Mouse (Mus musculus) ES-E14 (cell line): ENCODE results near the gene Pamr1. TPM values are rescaled to one million over a fixed set of nuclear protein-coding genes. Genes with fewer than 3 reads are reported as not detected.

Source experiments
- DNase-seq: peaks from one replicate; pipeline ENCODE4 v3.0.0-alpha.2; 2013; ENCODE audit warnings: low read depth, low spot score
- H3K27ac ChIP-seq: 2 replicates; pipeline ENCODE4 v1.5.1; 2012; ENCODE audit warnings: low read depth, mild to moderate bottlenecking, low read length, moderate library complexity, mixed read lengths; ENCODE audit not compliant: poor library complexity, insufficient read depth, severe bottlenecking
- H3K36me3 ChIP-seq: 2 replicates; pipeline ENCODE4 v1.6.1; 2012; ENCODE audit warnings: mild to moderate bottlenecking, low read length, moderate library complexity, mixed read lengths; ENCODE audit not compliant: control insufficient read depth, poor library complexity, insufficient read depth, severe bottlenecking
- H3K4me1 ChIP-seq, 2 experiments: fragments of 150-350 bp in 1 of 2; sonication (generic) in 1 of 2; 2 replicates each; pipeline ENCODE4 v1.6.1; 2012; ENCODE audit warnings: low read length in 2 of 2, mild to moderate bottlenecking in 1 of 2, mixed read lengths in 1 of 2; ENCODE audit not compliant: control insufficient read depth in 2 of 2, insufficient read depth in 2 of 2, poor library complexity in 1 of 2
- H3K4me3 ChIP-seq, 2 experiments: fragments of 150-350 bp in 1 of 2; sonication (generic) in 1 of 2; 2 replicates each; pipeline ENCODE4 v1.5.1; 2012; ENCODE audit warnings: low read length in 2 of 2, low read depth in 1 of 2, mild to moderate bottlenecking in 1 of 2, mixed read lengths in 1 of 2; ENCODE audit not compliant: insufficient read depth in 1 of 2, poor library complexity in 1 of 2, severe bottlenecking in 1 of 2
- H3K9ac ChIP-seq: 2 replicates; pipeline ENCODE4 v1.6.1; 2012; ENCODE audit warnings: low read depth, mild to moderate bottlenecking, low read length, mixed read lengths; ENCODE audit not compliant: poor library complexity, insufficient read depth, severe bottlenecking
- H3K9me3 ChIP-seq: fragments of 150-350 bp; sonication (generic); 2 replicates; pipeline ENCODE4 v1.6.1; 2012; ENCODE audit warnings: low read depth, mild to moderate bottlenecking, low read length; ENCODE audit not compliant: control insufficient read depth, insufficient read depth
- CHD2 ChIP-seq: IDR thresholded peaks from 2 replicates; pipeline ENCODE4 v1.6.1; 2014; ENCODE audit warnings: mild to moderate bottlenecking, low read depth, low read length, inconsistent platforms
- HCFC1 ChIP-seq: IDR thresholded peaks from 2 replicates; pipeline ENCODE4 v1.6.1; 2012; ENCODE audit warnings: low read length, inconsistent platforms, borderline replicate concordance; ENCODE audit not compliant: insufficient read depth
- MAFK ChIP-seq: IDR thresholded peaks from 2 replicates; pipeline ENCODE4 v1.6.1; 2014; ENCODE audit warnings: mild to moderate bottlenecking, low read depth, low read length, inconsistent platforms; ENCODE audit not compliant: insufficient read depth
- ZC3H11A ChIP-seq: IDR thresholded peaks from 2 replicates; pipeline ENCODE4 v1.6.1; 2012; ENCODE audit warnings: low read depth, mild to moderate bottlenecking, inconsistent platforms, low read length, borderline replicate concordance
- ZNF384 ChIP-seq: IDR thresholded peaks from 2 replicates; pipeline ENCODE4 v1.6.1; 2012; ENCODE audit warnings: low read depth, low read length, inconsistent platforms
- in situ Hi-C, 2 experiments: fragments of 600-800 bp; cut with MboI; formaldehyde crosslinking; loops; one replicate each; pipeline ENCODE4 v1.15.1; 2025; ENCODE audit warnings: low sequenced_read_pairs in 2 of 2, inconsistent platforms in 1 of 2; ENCODE audit not compliant: unreplicated experiment in 2 of 2
- total RNA-seq: library from RNA; depleted of rRNA; stranded (reverse); fragments of 300-350 nt; gene quantifications from 2 replicates; pipeline ENCODE4 v1.2.3, GENCODE M21; 2012; rRNA removed

The Pamr1 gene
- total RNA-seq, 1 experiment, result 0.49 TPM

DNA sequence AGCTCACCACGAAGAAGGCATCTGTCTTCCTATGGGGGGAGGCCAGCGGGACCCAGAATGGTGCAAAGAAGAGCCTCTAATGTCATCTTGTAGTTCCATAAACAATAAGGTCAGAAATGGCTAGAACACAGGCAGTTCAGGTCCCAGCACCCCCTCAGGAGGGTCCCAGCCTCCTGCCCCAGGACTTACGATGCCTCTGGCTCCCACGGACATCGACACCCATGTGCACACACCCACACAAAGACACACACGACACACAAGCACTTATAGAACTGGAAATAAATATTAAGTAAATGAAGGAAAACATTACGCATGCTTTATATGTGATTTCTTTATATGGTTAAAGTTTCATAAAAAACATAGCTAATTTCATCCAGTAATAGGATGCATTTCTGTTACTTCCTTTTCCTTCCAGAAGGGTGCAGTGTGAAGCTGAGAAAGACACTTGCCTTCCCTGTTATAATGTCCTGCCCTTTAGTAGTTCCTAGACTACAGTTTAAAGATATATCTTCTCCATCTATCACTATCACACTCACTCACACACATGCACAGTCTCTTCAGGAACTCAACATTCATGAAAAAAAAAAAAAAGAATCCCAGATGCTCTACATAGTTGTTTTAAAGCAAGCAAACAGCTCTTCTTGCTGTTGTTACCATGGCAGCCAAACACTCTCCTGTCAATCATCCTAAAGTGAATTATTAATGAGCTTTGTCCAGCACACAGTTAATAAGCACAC is 135.7 kb downstream of the Pamr1 start:
- no peak for DNase-seq
- TF ChIP-seq ZC3H11A (no peak), HCFC1 (no peak), ZNF384 (no peak), MAFK (no peak), CHD2 (no peak)
- no peaks in the 10 kb centered on the region for H3K4me1 ChIP-seq
- H3K36me3 ChIP-seq, result no peaks in the 10 kb centered on the region
- no peak overlapping the region for H3K27ac ChIP-seq
- no peak overlapping the region for H3K4me3 ChIP-seq
- H3K9ac ChIP-seq, result no peak overlapping the region
- H3K9me3 ChIP-seq, result no peaks in the 10 kb centered on the region
- in situ Hi-C loops, result loop anchor here in 1 of 2 experiments (10.0 kb wide), 1 partner anchor 329 kb away; no protein-coding TSS in a partner anchor

DNA sequence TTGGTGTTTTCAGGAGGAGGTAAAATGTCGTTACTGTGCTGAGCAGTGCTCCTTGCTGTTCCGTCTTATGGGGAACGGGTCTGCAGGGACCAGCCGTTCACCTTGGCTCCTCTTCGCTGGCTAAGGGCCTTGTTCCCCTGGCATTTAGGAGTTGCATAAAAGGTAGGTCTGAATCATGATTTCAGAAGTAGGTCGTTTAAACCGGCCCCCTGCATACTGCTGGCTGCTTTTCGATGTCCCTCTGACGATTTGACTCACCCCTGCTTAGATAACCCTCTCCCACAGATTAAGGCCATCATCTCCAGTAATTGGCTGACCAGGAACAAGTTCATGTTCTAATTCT is 136.3 kb downstream of the Pamr1 start:
- in situ Hi-C loops, result loop anchor here in 1 of 2 experiments (10.0 kb wide), 1 partner anchor 329 kb away; no protein-coding TSS in a partner anchor
- Histone ChIP-seq H3K9ac (no peak overlapping the region), H3K36me3 (no peaks in the 10 kb centered on the region), H3K9me3 (no peaks in the 10 kb centered on the region), H3K27ac (no peak overlapping the region), H3K4me1 (no peaks in the 10 kb centered on the region), H3K4me3 (no peak overlapping the region)
- no peak for DNase-seq
- no peak for TF ChIP-seq HCFC1
- no peak for TF ChIP-seq MAFK
- no peak for TF ChIP-seq CHD2
- no peak for TF ChIP-seq ZC3H11A
- TF ChIP-seq ZNF384, result no peak

Other genes starting within 250 kb of the Pamr1 start
- gene Trim44, start 142.2 kb upstream of the Pamr1 start, total RNA-seq, result 26.1 and 32.0 TPM in 2 replicates
- 17.3 and 25.9 TPM in 2 replicates for gene Fjx1, start 97.5 kb upstream of the Pamr1 start, total RNA-seq
- 0.40 and 0.48 TPM in 2 replicates for gene Slc1a2, start 108.6 kb downstream of the Pamr1 start, total RNA-seq